Mouse (Mus musculus): ENCODE measurements around the gene Ssx2ip.

DNA sequence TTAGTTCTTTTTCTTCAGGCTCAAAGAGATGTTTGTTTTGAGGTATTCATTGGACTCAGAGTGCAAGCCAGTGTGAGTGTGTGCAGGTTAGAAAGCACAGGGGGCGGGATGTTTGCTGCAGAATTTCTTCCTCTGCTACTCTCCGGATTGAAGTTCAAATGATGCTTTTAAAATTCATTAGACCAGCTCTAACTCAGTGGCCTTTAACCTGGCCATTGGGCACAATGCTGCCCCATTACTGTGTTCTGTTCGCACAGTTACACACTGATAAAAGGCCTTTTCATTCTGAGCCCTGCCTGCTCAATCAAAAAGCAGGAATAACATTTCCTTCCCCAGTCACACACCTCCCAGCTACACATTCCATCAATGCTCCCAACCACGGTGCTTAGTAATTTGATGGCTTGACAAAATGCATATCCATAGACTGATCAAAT, 29.2 kb upstream of the Ssx2ip start:
- TF ChIP-seq CTCF (IDR thresholded peaks at IDR 0.05; ENCODE audit: low read depth, low read length) (no peak), GATA1 (IDR thresholded peaks at IDR 0.05; ENCODE audit: borderline replicate concordance, low read length) (no peak), POLR2AphosphoS5 (IDR thresholded peaks at IDR 0.05; ENCODE audit: insufficient replicate concordance, low read depth, low read length) (no peak), GATA2 (IDR thresholded peaks at IDR 0.05; ENCODE audit: borderline replicate concordance, low read depth, low read length) (no peak), TAL1 (conservative IDR thresholded peaks at IDR 0.05; ENCODE audit: low read depth, low read length) (no peak)

Data from G1E (cell line).